Mouse (Mus musculus): ENCODE results near the gene Lyrm7. TPM values are rescaled to one million over a fixed set of nuclear protein-coding genes. Genes with fewer than 3 reads are reported as not detected.
A peak's percentile ranks its signal among the peaks of the same experiment; 100 is the strongest.

Gene Lyrm7
- polyA plus RNA-seq (2014; fragmentation: Nextera tagmentation; extraction: Ambion mirVana): 6.7 and 9.6 TPM in 2 replicates

DNA sequence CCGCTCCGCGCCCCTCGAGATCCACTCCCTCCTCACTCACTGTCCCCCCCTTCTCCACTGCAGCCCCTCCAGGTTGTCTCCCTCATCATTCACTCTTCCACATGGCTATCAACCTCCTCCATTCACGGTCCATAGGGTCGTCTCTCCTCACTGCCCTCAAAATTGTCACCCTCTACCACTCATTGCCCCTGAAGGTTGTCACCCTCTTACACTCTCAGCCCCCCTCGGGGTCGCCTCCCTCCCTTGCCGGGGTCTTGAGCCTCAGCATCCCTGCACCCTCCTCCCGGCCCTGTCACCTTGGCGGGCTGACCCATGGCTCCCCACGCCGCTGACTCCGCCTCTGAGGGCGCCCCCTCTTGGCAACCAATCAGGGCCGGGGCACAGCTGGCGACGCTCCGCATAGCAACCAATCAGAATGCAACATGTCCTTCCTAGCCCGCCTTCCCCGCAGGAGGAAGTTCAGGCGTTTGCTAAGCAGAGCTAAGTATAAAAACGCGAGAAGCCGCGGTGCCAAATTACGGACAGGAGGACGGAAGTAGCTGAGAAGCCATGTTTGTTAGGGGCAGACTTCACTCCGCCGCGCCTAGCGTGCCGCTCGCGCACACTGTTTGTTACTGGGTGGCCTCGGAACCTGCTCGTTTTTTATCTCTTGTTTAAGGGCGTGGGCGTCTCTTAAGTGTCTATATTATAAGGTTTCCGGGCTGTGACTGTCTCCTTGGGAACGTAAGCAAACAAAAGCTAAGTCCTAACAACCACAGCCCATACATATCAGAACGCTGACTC is at the start of gene Lyrm7:
Lyrm7 (minus strand) TSS at position 661 of the 783 bp plus-strand sequence.
- H3K27me3 ChIP-seq (ENCODE audit: control insufficient read depth, insufficient read depth, low read length): no peaks in the 10 kb centered on the region
- peak within 1 kb of the TSS; percentile 70 for H3K9ac ChIP-seq (ENCODE audit: low read depth, low read length)
- peaks cover 8% of the 10 kb centered on the region; the same call in 1 of the 2 replicates for H3K4me1 ChIP-seq (ENCODE audit: control insufficient read depth, insufficient read depth, low read length)
- peak within 1 kb of the TSS; percentile 83 for H3K4me2 ChIP-seq (replicated peaks; ENCODE audit: low read depth, low read length)
- H3K36me3 ChIP-seq (ENCODE audit: control insufficient read depth, insufficient read depth, low read length): no peaks in the 10 kb centered on the region
- WGBS: under 1% methylated on average over 42 of the region's 42 CpGs
- peak within 1 kb of the TSS; percentile 77 for H3K27ac ChIP-seq (ENCODE audit: low read depth, low read length)
- no peaks in the 10 kb centered on the region for H3K9me3 ChIP-seq (ENCODE audit: control insufficient read depth, low read length)
- ATAC-seq (ENCODE audit: low FRiP score, low TSS enrichment): peak; percentile 97
- peak within 1 kb of the TSS; percentile 69 for H3K4me3 ChIP-seq (ENCODE audit: low read length)

DNA sequence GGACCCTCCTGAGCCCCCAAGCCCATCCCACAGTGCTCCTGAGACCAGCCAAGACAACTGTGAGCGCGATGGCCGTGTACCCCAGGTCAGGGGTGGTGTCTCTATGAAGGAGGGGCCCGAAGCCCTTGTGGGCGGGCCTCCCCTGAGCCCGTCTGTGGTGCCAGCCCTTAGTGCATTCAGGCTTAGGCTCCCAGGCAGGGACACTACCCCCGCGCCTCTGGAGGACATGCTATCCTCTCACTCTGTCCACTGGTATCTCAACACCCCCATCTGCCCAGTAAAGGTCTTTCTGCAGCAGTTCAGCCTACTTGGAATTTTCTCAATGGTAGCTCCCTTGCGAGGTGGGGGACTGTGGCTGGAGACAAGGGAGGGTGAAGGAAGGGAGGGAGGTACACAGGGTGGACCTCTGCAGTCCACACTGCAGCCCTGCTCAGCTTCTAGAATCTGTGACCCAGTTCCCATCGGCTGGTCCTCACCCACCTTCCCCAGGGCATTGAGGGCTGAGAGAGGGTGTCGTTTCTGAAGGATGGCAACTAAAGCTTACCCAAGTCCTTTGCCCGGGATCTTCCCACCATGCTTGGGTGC is 49.5 kb upstream of the Lyrm7 start:
- H3K27me3 ChIP-seq (ENCODE audit: control insufficient read depth, insufficient read depth, low read length): no peaks in the 10 kb centered on the region
- H3K9ac ChIP-seq (ENCODE audit: low read depth, low read length): no peak overlapping the region
- H3K4me1 ChIP-seq (ENCODE audit: control insufficient read depth, insufficient read depth, low read length): no peaks in the 10 kb centered on the region
- ATAC-seq (ENCODE audit: low FRiP score, low TSS enrichment): no peak
- no peak overlapping the region for H3K4me2 ChIP-seq (replicated peaks; ENCODE audit: low read depth, low read length)
- no peaks in the 10 kb centered on the region for H3K9me3 ChIP-seq (ENCODE audit: control insufficient read depth, low read length)
- WGBS: 92% methylated on average over 12 of the region's 12 CpGs
- no peak overlapping the region for H3K27ac ChIP-seq (ENCODE audit: low read depth, low read length)
- peaks cover 32% of the 10 kb centered on the region for H3K36me3 ChIP-seq (ENCODE audit: control insufficient read depth, insufficient read depth, low read length)
- no peak overlapping the region for H3K4me3 ChIP-seq (ENCODE audit: low read length)

DNA sequence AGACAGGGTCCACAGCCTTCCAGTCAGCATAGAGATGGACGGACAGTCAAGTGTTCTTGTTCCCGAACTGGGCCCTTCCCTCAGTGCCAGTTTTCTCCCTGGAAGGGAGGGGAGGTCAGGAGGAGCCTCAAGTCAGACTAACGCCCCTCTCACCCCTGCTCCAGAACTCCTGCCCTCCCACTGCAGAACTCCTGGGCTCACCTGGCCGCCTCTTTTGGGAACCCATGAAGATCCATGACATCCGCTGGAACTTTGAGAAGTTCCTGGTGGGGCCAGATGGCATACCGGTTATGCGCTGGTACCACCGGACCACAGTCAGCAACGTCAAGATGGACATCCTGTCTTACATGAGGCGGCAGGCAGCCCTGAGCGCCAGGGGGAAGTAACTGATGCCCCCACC is 48.6 kb upstream of the Lyrm7 start:
- ATAC-seq (ENCODE audit: low FRiP score, low TSS enrichment): no peak
- no peaks in the 10 kb centered on the region for H3K9me3 ChIP-seq (ENCODE audit: control insufficient read depth, low read length)
- no peaks in the 10 kb centered on the region for H3K4me1 ChIP-seq (ENCODE audit: control insufficient read depth, insufficient read depth, low read length)
- no peaks in the 10 kb centered on the region for H3K27me3 ChIP-seq (ENCODE audit: control insufficient read depth, insufficient read depth, low read length)
- peaks cover 32% of the 10 kb centered on the region for H3K36me3 ChIP-seq (ENCODE audit: control insufficient read depth, insufficient read depth, low read length)
- WGBS: 93% methylated on average over 11 of the region's 11 CpGs
- H3K4me3 ChIP-seq (ENCODE audit: low read length): no peak overlapping the region
- H3K9ac ChIP-seq (ENCODE audit: low read depth, low read length): no peak overlapping the region
- H3K4me2 ChIP-seq (replicated peaks; ENCODE audit: low read depth, low read length): no peak overlapping the region
- no peak overlapping the region for H3K27ac ChIP-seq (ENCODE audit: low read depth, low read length)

DNA sequence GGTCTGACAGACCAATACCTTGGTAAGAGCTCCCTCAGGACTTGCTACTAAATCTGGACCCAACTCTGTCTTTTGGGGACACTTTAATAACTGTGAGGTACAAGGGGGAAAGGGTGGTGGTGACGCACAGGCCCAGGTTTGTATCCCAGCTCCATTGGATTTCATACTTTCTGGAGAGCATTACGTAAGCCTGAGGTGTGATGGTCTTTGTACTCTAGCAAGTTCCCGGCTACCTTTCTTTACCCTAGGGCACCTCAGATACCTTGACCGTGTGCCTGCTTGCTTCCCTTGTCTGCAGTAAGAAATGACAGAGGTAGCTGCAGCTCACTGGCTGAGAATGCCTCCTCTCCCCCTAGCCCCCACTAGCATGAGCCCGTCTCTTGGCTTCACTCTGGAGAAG is 46.5 kb upstream of the Lyrm7 start:
- Histone ChIP-seq H3K9ac (ENCODE audit: low read depth, low read length) (no peak overlapping the region), H3K27me3 (ENCODE audit: control insufficient read depth, insufficient read depth, low read length) (no peaks in the 10 kb centered on the region), H3K27ac (ENCODE audit: low read depth, low read length) (no peak overlapping the region), H3K4me1 (ENCODE audit: control insufficient read depth, insufficient read depth, low read length) (peaks cover 7% of the 10 kb centered on the region; the same call in 1 of the 2 replicates), H3K4me3 (ENCODE audit: low read length) (no peak overlapping the region), H3K36me3 (ENCODE audit: control insufficient read depth, insufficient read depth, low read length) (peaks cover 24% of the 10 kb centered on the region), H3K9me3 (ENCODE audit: control insufficient read depth, low read length) (no peaks in the 10 kb centered on the region), H3K4me2 (replicated peaks; ENCODE audit: low read depth, low read length) (no peak overlapping the region)
- no peak for ATAC-seq (ENCODE audit: low FRiP score, low TSS enrichment)
- 87% methylated on average over 5 of the region's 5 CpGs for WGBS

DNA sequence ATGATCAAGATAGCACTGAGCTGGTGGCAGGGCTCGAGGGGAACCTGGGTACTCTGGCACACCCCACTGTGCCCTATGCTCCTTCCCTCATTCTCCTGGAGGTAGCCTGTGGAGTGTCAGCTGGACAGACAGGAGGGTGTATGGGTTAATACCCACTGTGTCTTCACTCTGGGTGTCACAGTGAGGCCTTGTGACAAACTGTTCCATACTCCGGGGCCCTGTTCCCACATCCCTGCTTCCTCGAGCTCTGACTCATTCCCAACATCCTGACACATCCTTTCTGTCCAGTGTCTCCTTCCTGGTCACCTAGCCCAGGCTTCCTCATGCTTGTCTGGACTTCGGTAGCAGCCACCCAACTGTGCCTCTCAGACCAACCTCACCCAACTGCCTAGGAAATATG is 45.8 kb upstream of the Lyrm7 start:
- no peak overlapping the region for H3K4me2 ChIP-seq (replicated peaks; ENCODE audit: low read depth, low read length)
- 79% methylated on average over 4 of the region's 4 CpGs for WGBS
- no peak overlapping the region for H3K9ac ChIP-seq (ENCODE audit: low read depth, low read length)
- no peaks in the 10 kb centered on the region for H3K9me3 ChIP-seq (ENCODE audit: control insufficient read depth, low read length)
- H3K27me3 ChIP-seq (ENCODE audit: control insufficient read depth, insufficient read depth, low read length): no peaks in the 10 kb centered on the region
- peaks cover 21% of the 10 kb centered on the region for H3K36me3 ChIP-seq (ENCODE audit: control insufficient read depth, insufficient read depth, low read length)
- no peak for ATAC-seq (ENCODE audit: low FRiP score, low TSS enrichment)
- H3K4me3 ChIP-seq (ENCODE audit: low read length): no peak overlapping the region
- H3K27ac ChIP-seq (ENCODE audit: low read depth, low read length): no peak overlapping the region
- peaks cover 8% of the 10 kb centered on the region; the same call in 1 of the 2 replicates for H3K4me1 ChIP-seq (ENCODE audit: control insufficient read depth, insufficient read depth, low read length)

DNA sequence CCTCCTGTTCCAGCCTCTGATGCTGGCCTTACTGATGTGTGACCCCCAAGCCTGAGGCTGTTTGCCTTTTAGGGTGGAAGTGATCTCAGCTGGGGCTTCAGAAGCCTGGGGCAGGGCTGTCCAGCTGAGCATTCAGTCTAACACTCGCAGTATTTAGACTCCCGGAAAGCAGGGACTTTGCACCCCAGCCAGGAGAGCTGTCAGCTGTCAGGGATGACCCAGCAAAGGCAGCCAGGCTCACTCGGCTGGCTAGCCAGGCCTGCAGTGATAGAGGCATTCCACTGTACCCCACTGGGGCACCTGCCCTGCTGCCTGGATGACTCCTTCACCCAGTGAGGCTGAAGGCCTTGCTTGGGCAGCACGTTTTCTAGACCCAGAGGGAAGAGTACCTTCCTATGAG is 45.2 kb upstream of the Lyrm7 start:
- WGBS: 72% methylated on average over 4 of the region's 4 CpGs

DNA sequence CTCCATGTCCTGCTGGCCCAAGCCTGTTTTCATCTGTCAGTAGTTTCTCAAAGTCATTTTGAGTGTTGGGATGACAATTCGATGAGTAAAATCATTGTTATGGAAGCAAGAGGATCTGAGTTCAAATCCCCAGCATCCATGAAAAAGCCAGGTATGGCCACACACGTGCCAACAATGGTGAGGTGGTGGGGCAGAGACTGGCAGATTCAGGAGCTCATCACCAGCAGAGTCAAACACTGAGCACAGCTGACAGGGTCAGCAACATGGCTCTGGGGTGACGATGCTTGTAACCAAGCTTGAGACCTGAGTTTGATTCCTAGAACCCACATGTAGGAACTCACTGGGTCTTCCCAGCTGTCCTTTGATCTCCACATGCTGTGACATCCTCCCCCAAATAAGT is 44.4 kb upstream of the Lyrm7 start:
- H3K27ac ChIP-seq (ENCODE audit: low read depth, low read length): no peak overlapping the region
- no peak for ATAC-seq (ENCODE audit: low FRiP score, low TSS enrichment)
- peaks cover 12% of the 10 kb centered on the region; the same call in 1 of the 2 replicates for H3K36me3 ChIP-seq (ENCODE audit: control insufficient read depth, insufficient read depth, low read length)
- WGBS: 89% methylated on average over 3 of the region's 3 CpGs
- H3K9ac ChIP-seq (ENCODE audit: low read depth, low read length): no peak overlapping the region
- H3K4me3 ChIP-seq (ENCODE audit: low read length): no peak overlapping the region
- no peak overlapping the region for H3K4me2 ChIP-seq (replicated peaks; ENCODE audit: low read depth, low read length)
- no peaks in the 10 kb centered on the region for H3K27me3 ChIP-seq (ENCODE audit: control insufficient read depth, insufficient read depth, low read length)
- H3K9me3 ChIP-seq (ENCODE audit: control insufficient read depth, low read length): no peaks in the 10 kb centered on the region
- H3K4me1 ChIP-seq (ENCODE audit: control insufficient read depth, insufficient read depth, low read length): peaks cover 8% of the 10 kb centered on the region; the same call in 1 of the 2 replicates

More for the DNA sequence above, 45.2 kb upstream of the Lyrm7 start:
- H3K9ac ChIP-seq (ENCODE audit: low read depth, low read length): no peak overlapping the region
- H3K27me3 ChIP-seq (ENCODE audit: control insufficient read depth, insufficient read depth, low read length): no peaks in the 10 kb centered on the region
- ATAC-seq (ENCODE audit: low FRiP score, low TSS enrichment): no peak
- no peaks in the 10 kb centered on the region for H3K9me3 ChIP-seq (ENCODE audit: control insufficient read depth, low read length)
- no peak overlapping the region for H3K27ac ChIP-seq (ENCODE audit: low read depth, low read length)
- H3K4me3 ChIP-seq (ENCODE audit: low read length): no peak overlapping the region
- no peak overlapping the region for H3K4me2 ChIP-seq (replicated peaks; ENCODE audit: low read depth, low read length)
- peaks cover 8% of the 10 kb centered on the region; the same call in 1 of the 2 replicates for H3K4me1 ChIP-seq (ENCODE audit: control insufficient read depth, insufficient read depth, low read length)
- peaks cover 21% of the 10 kb centered on the region for H3K36me3 ChIP-seq (ENCODE audit: control insufficient read depth, insufficient read depth, low read length)

DNA sequence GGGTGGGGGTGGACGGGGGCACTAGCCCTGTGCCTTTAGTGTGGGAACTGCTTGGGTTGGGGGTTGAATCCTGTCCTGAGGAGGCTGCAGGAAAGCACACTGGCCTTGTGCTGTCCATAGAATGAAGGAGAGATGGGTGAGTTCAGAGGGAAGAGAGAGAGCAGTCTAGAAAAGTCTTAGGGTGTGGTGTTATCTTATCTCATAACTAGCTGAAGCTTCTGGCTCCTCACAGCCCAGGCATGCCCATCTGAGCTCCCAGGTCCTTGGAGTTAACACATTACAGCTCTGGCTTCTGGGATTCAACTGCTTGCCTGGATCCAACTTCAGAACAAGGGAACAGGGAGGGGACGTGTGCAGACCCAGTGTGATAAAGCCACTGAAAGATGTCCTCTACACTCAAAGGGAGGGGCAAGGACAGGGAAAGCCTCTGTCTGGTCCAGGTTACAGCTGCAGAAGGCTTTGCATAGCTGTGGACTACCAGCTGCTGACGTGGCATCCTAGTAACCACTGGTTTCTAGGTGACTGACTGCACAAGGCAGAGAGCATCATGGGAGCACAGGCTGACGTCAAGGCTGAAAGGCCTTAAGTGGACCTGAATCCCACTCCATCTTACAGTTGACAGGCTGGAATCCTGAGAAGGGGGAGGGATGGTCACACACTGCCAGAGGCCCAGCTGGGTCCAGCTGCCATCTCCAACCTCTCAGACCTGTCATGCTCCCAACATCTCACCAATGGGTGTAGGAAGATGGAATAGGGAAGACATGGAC is 43.4 kb upstream of the Lyrm7 start:
- 53% methylated on average over 4 of the region's 4 CpGs for WGBS
- Histone ChIP-seq H3K9me3 (ENCODE audit: control insufficient read depth, low read length) (no peaks in the 10 kb centered on the region), H3K36me3 (ENCODE audit: control insufficient read depth, insufficient read depth, low read length) (peaks cover 7% of the 10 kb centered on the region; the same call in 1 of the 2 replicates), H3K27me3 (ENCODE audit: control insufficient read depth, insufficient read depth, low read length) (no peaks in the 10 kb centered on the region), H3K4me1 (ENCODE audit: control insufficient read depth, insufficient read depth, low read length) (peaks cover 8% of the 10 kb centered on the region; the same call in 1 of the 2 replicates), H3K27ac (ENCODE audit: low read depth, low read length) (no peak overlapping the region), H3K4me3 (ENCODE audit: low read length) (no peak overlapping the region; the same call in 1 of the 2 replicates), H3K9ac (ENCODE audit: low read depth, low read length) (no peak overlapping the region), H3K4me2 (replicated peaks; ENCODE audit: low read depth, low read length) (no peak overlapping the region; the same call in 1 of the 2 replicates)
- ATAC-seq (ENCODE audit: low FRiP score, low TSS enrichment): peak; percentile 25; the same call in 1 of the 2 replicates
